Mouse (Mus musculus) monocyte, adult 2 months (primary cell): ENCODE data around the gene Rrp1.
"Not testable (repeated sequence)": the region's sequence is repeated elsewhere in the genome, so short reads cannot be mapped to it uniquely, and the experiment has no call there.

ENCODE experiments used
- DNase-seq, 2 experiments: peaks; one replicate each; pipeline ENCODE4 v3.0.0; 2022; ENCODE audit warnings: low spot score in 2 of 2, low read depth in 1 of 2

Rrp1 gene

GRCm38 (mm10) chr10:78385520-78385919, 27.3 kb downstream of the Rrp1 start:
- no peak for DNase-seq

- DNase-seq, result no peak
Observed at GRCm38 (mm10) chr10:78383567-78383966, 29.3 kb downstream of the Rrp1 start.

GRCm38 (mm10) chr10:78378516-78378915, 34.3 kb downstream of the Rrp1 start:
- DNase-seq, result no peak

GRCm38 (mm10) chr10:78372681-78373668, 39.9 kb downstream of the Rrp1 start:
- peak in 1 of 2 experiments; percentile 72 for DNase-seq

- no peak for DNase-seq
Observed at GRCm38 (mm10) chr10:78371746-78372145, 41.1 kb downstream of the Rrp1 start.

- no peak for DNase-seq
Observed at GRCm38 (mm10) chr10:78367586-78367985, 45.3 kb downstream of the Rrp1 start.

GRCm38 (mm10) chr10:78366851-78367312, 46.0 kb downstream of the Rrp1 start:
- no peak for DNase-seq

GRCm38 (mm10) chr10:78366195-78366834, 46.5 kb downstream of the Rrp1 start:
- DNase-seq, result no peak

GRCm38 (mm10) chr10:78365555-78365954, 47.3 kb downstream of the Rrp1 start:
- no peak for DNase-seq

- DNase-seq, result peak; percentile 34 to 47
Observed at GRCm38 (mm10) chr10:78364106-78364505, 48.7 kb downstream of the Rrp1 start.

GRCm38 (mm10) chr10:78363366-78363765, 49.5 kb downstream of the Rrp1 start:
- no peak for DNase-seq

- DNase-seq, result no peak
Observed at GRCm38 (mm10) chr10:78361951-78362350, 50.9 kb downstream of the Rrp1 start.

GRCm38 (mm10) chr10:78360290-78360711, 52.5 kb downstream of the Rrp1 start:
- DNase-seq, result no peak

GRCm38 (mm10) chr10:78358999-78359398, 53.8 kb downstream of the Rrp1 start:
- not testable (repeated sequence) for DNase-seq

GRCm38 (mm10) chr10:78358266-78358665, 54.6 kb downstream of the Rrp1 start:
- no peak for DNase-seq

- no peak for DNase-seq
Observed at GRCm38 (mm10) chr10:78357742-78358141, 55.1 kb downstream of the Rrp1 start.

- no peak for DNase-seq
Observed at GRCm38 (mm10) chr10:78355931-78356593, 56.8 kb downstream of the Rrp1 start.

GRCm38 (mm10) chr10:78353196-78353595, 59.6 kb downstream of the Rrp1 start:
- DNase-seq, result no peak

GRCm38 (mm10) chr10:78352666-78353030, 60.2 kb downstream of the Rrp1 start:
- no peak for DNase-seq

- DNase-seq, result no peak
Observed at GRCm38 (mm10) chr10:78351887-78352665, 60.8 kb downstream of the Rrp1 start, which contains the start of gene Agpat3. Agpat3 (minus strand) TSS chr10:78352489.

GRCm38 (mm10) chr10:78351564-78351886, 61.3 kb downstream of the Rrp1 start:
- DNase-seq, result no peak
